Mouse (Mus musculus): ENCODE data around the gene Auts2.

Gene Auts2

DNA sequence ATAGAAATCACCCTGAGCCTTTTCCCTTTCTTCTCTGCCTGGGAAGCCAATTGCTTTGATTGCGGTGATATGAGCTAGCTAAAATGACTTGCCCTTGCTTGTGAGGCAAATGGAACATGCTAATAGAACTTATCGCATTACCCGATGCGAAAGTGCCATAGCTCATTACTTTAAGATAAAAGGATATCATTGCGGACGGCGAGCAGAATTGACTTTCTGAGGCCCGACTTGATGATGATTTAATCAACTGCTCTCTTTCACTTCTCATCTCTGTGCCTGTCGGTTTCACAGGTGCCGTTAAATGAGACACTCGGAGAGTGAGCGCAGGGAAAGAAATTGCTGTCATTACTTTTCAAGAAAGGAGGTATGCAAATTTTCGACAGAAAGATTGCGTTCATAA lies 762.1 kb downstream of the Auts2 start:
- no peak for DNase-seq

GRCm38 (mm10) chr5:131779171-131779570 lies 764.0 kb downstream of the Auts2 start:
- no peak for DNase-seq

- DNase-seq: peak; percentile 30 to 38
Observed at GRCm38 (mm10) chr5:131775672-131776071, 767.5 kb downstream of the Auts2 start.

DNA sequence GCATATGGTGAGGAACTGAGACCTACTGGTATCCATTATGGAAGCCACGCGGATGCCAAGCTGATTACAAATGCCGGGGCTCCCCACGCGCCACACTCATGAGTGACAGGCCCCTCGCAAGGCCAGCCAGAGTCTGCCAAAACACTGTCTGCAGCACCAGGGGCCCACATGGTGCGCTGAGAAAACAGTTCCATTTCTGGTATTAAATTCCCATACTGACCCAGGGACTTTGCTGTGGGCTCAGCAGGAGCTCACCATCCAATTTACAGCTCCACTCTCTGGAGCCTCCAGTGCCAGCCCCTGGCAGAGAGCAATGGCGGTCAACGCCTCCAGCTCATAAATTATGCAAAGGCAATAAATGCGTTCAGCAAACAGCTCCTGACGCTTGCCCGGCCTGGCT lies 767.9 kb downstream of the Auts2 start:
- DNase-seq: peak; percentile 91 to 92

DNA sequence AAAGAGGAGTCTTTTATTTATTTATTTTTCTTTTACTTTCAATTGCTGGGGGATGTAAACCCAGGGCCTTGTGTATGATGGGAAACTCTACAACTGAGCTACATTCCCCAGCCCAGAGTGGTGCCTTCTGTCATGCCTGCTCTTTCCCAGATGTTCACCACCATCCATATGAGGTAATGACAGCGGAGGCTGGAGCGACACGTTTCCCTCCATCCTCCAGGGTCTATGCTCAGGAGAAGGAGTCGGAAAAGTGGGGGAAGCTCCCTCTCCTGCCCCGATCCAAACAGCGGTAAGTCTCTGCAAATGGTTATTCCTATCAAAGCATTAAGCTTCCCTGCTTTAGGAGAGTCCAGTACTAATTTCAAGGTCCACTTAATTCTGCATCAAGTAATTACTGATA lies 768.4 kb downstream of the Auts2 start:
- DNase-seq: no peak

DNA sequence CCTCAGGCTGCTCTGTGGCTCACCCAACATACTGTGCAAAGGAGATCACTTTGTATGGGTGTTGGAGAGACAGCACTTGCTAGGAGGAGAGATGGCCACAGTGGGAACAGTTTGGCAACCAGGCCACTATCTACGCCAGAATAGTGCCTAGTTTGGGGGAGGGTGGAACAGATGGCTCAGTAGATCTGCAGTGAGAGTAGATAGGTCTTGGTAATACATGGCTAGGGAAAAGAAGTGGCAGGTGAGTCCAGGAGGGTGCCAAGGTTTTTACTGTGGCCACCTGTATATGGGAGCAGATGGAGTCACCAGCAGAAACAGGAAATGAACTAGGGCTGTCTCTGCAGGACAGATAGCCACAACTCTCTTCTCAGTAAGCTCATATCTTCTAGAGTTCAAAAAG lies 770.5 kb downstream of the Auts2 start:
- peak; percentile 88 for DNase-seq

DNA sequence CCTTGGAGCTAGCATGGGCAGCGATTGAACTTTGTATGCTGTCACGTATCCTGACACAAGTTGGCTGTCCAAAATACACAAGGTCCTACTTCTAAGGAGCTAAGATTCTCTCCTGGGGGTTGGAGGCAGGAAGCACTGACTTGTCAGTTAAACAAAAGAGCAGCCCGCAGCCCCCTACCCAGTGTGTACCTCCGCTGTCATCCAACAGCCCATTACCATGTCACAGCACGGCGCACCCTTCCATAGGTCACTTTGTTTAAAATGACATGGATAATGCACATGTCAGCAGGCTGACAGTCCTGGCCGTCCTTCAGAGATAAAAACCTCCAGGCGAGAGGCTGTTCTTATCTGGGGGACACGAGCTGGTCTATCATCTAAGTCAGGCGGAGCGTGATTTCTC lies 773.9 kb downstream of the Auts2 start:
- no peak for DNase-seq

DNA sequence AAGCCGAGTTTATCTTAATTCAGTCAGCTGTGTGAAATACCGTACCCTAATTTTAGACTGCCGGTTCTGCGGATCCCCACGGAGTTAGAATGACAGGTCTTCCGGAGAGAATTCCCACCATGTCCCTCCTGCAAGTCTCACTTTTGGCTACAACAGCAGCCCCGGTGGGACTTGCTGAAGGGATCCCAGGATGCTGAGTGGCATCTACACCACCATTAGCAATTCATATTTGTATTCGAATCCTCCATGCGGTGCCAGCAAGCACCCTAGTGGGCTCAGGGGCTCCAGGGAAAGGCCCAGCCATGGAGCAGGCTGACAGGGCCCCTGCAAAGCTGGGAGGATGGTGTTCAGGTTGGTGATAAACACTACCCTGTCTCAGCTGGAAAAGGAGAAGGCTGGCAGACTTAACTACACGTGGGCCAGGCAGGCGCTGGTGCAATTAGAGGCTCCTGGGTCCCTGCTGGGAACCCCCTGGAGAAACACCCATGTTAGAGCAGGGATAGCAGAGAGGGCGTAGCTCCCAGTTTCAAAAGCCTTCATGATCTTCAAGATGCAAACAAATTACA lies 775.4 kb downstream of the Auts2 start:
- DNase-seq: no peak

GRCm38 (mm10) chr5:131767176-131767575 lies 776.0 kb downstream of the Auts2 start:
- no peak for DNase-seq

DNA sequence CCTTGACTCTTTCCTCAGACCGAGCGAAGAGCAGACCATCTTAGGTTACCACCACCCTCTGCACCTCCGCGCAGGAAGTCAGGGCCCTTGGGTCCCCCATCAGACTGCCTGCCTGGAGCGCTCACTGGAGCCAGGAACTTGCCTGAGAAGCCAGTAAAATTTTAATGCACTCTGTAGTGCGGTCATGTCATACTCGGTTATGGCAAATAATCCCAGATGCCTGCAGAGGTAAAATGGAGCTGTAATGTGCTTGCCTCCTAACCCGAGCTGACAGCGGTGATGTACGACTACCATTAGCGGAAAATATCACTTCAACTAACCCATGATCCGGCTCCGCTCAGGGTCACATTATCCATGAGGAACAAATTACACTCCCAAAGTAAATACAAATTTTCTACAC lies 783.7 kb downstream of the Auts2 start:
- no peak for DNase-seq

DNA sequence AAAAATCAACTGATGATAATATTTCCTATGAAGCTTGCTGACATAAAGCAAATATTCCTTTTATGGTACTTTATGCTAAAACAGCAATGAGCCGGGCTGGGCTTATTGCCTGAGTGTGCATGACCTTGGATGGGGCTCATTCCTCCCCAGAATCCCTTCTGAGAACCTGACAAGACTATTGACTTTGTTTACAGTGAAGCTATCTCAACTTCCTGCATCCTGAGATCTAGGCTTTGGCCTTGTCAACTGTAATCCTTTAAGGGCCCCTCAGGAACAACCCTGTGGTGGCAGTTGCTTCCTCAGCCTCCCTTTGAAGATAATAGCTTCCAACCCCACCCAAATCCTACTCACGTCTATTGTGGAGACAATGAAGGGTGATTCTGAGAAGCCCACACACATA lies 792.8 kb downstream of the Auts2 start:
- no peak for DNase-seq

DNA sequence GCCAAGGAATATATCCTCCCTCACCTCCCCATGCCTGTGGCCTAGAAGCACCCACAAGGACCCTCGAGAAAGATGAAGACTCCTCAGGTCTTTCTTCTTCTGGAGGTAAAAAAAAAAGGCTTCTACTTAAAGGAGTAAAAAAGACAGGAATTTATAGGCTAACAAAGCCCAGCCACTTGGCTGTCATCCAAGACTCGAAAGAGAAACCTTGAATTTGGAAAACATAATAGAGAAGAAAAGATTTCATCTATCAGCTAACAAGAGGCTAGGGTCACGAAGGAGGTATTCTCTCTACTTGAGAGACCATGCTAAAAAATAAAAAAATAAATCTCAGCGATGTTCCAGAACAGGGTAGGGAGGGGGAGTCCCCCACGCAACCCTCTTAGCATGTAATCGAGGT lies 793.9 kb downstream of the Auts2 start:
- DNase-seq: no peak

DNA sequence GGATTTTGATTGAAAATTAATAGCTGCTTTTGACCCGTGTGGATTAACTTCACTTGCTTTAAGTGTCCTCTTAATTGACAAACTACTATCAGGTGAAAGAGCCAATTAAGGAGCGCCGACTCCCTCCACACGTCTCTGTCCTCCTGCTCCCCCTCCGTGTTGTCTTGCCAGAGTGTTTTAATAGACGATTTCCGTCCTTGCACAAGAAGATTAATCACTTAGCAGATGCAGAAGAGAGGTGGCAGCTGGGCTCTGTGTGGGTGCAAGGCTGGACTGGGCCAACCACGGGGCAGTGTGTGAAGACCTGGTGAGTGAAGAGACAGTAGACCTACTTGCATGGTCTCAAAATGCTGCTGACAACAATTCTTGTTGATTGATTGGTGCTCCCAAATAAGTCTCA lies 800.1 kb downstream of the Auts2 start:
- no peak for DNase-seq

DNA sequence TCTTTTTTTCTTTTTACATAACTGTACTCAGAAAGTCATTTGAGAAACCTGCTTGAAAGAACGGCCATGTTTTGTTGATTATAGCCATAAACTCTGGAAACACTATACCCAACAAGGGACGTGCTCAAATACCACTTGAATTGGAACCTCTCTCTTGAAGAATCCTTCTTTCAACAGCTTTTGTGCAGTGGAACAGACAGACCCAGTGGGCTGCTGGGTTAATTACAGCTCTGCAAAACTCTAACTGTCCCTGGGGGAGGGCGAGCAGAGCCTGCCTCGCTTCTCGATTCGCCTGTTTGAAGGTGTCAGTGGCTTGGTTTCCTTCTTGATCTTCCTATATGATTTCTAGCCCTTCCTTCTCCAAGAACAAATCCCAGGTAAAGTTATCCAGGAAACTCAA lies 805.7 kb downstream of the Auts2 start:
- DNase-seq: no peak

- DNase-seq: no peak
Observed at GRCm38 (mm10) chr5:131733324-131733660, 809.9 kb downstream of the Auts2 start.

- DNase-seq: no peak
Observed at GRCm38 (mm10) chr5:131732631-131733323, 810.4 kb downstream of the Auts2 start.

DNA sequence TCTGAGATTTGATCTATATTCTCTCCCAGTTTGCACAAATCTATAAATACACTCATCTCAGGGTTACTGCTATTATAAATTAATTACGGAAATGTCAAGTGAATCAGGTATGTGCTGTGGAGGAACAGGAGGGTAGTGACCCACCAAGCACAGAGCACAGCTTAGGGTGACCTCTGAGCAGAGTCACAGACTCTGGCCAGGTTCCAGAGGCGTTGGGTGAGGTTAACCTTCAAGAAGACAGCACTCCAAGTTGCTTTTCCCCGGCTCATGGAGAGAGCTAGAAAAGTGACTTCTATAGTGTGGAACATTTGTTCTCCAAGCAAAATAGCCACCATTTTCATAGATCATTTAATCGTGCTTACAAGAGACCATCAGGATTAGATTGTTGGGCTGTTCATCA lies 813.7 kb downstream of the Auts2 start:
- no peak for DNase-seq

DNA sequence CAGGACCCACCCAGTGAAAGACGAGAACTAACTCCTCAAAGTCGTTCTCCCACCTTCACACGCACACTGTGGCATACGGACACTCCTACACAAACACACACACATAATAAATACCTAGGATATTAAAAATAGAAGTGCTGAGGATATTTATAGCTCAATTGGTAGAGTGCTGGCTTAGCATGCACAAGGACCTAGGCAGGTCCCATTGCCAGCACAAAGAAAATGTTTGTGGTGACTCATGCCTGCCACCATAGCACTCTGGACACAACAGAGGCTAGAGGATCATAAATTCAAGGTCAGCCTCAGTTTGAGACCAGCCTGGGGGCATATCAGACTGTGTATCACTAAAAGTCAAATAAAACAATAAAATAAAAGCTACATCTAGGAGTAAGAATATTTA lies 815.2 kb downstream of the Auts2 start:
- no peak for DNase-seq

DNA sequence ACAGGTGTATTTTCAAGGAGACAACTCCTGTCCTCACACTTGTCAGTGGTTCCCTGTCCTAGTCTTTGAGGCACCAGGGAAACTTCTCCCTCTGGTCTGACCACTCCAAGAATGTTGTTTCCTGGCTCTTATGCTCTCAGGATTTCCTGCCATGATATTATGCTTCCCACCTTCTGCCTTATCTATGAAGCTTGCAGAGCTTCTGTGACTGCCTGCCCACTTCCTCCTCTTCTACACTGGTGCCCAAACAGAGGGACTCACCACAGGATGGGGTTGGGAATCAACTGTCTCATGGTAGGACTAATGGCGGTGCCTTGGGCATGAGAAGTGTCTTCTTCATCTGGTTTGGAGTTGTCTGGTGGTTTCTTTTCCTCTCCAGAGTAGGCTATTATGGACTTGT lies 818.6 kb downstream of the Auts2 start:
- no peak for DNase-seq

GRCm38 (mm10) chr5:131722791-131723190 lies 820.4 kb downstream of the Auts2 start:
- DNase-seq: no peak

- DNase-seq: no peak
Observed at GRCm38 (mm10) chr5:131722361-131722760, 820.8 kb downstream of the Auts2 start.

DNA sequence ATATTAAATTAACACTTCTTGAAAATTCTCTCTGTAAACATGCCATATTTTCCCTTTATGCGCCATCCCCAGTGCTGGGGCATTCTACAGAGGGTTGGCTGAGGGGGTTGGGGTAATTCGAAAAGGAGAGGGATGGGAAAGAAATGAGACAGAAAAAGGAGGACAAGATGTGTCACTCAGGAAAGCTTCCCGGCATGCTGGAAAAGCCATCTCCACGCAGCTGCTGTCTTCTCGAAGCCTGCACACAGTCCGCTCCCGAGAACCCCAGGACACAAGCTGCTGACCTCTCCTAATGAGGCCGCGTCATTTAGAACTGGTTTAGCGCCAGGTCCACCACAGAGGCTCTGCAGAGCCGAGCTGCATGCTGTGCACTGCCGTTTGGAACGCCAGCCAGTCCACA lies 825.1 kb downstream of the Auts2 start:
- peak; percentile 71 to 79 for DNase-seq

DNA sequence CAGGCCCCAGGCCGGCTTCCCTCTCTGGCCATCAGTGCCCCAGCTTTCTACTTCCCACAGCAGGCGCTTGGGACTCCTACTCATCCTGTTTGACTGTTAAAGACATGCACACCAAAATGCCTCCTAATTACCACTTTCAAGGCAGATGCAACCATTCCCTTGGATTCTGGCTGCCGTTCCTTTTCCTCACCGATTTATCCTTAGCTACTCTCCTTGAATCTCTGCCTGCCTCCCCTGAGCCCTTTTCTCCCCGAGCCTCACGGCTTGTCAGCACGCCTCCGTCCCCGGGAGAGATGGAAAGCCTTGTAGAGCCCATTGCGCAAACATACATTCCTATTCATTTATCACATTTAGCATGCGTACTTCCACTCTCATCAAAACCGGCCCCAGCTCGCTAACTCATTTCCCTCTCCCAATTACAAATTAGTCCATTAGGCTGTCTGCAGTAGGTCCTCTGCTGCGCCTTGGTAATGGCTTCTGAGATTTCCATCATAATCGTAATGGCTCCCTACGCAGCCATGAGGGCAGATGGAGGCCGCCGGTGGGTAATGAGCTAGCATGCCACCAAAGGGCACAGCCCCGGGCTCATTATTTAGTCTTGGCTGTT lies 825.7 kb downstream of the Auts2 start:
- DNase-seq: peak; percentile 21 to 29

GRCm38 (mm10) chr5:131714979-131715378 lies 828.2 kb downstream of the Auts2 start:
- no peak for DNase-seq

DNA sequence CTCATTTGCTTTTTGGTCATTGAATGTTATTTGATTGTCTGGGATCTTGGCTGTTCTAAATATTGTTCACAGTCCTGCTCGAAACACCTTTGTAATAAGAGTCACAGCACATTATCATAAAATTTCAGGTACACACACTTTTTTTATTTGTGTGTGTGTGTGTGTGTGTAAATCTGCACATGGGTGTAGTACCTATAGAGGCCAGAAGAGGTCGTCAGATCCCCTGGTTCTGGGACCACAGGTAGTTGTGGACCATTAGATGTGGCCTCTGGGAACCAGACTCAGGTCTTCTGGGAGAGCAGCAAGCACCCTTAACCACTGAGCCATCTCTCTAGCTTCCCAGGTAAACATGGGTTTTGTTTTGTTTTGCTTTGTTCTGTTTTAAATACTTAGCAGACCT lies 830.7 kb downstream of the Auts2 start:
- no peak for DNase-seq
